Mouse (Mus musculus) embryo, embryonic 11 days (tissue): ENCODE data around the gene Galntl5.
A peak's percentile ranks its signal among the peaks of the same experiment; 100 is the strongest.
"Not testable (repeated sequence)": the region's sequence is repeated elsewhere in the genome, so short reads cannot be mapped to it uniquely, and the experiment has no call there.

ENCODE experiments used
- DNase-seq: peaks from one replicate; pipeline ENCODE4 v3.0.0-alpha.2; 2015

Galntl5 gene

DNA sequence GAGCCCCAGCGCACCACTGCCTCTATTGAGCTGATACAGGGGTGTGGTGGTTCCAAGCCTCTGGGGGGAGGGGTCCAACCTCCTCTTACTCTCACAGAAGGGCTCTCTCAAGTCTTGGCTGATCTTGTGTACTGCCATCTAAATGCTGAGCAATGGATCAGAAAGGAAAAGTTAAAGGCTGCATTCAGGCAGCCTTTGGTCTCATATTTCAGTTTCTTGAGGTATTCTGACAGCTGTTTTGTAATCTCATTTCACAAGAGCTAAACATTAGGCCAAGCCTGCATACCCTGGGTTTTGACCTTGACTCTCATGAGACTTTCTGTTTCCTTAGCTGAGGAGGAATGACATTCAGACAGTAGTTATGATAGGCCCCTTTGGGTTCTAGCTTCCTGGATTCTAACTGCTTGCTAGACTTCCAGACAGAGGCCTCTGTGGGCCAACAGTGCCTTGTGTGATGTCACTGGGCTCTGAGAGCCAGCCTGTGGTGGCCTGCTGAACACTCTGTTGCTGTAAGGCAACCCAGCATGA is at the start of gene Galntl5:
TSS of gene Galntl5 (plus strand) at position 457 of the 528 bp plus-strand sequence.
- no peak for DNase-seq

- DNase-seq = no peak
Measured at GRCm38 (mm10) chr5:25146705-25147104, 34.6 kb upstream of the Galntl5 start.

DNA sequence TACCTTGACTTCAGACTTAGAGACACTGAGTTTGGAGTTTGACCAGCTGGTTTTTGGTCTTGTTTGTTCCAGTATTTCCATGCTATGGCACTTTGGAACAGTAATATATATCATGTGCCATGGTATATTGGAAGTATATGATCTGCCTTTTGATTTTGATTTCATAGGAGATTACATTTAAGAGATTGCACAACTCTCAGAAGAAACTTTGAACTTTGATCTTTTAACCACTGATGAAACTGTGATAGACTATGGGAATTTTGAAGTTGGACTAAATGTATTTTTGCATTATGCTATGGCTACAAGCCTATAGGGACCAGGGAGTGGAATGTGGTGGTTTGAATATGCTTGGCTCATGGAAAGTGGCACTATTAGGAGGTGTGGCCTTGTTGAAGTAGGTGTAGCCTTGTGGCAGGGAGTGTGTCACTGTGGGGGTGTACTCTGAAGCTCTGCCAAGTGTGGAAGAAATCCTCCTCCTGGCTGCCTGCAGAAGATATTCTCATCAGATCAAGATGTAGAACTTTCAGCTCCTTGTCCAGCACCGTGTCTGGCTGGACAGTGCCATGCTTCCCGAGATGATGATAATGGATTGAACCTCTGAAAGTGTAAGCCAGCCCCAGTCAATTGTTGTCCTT is 31.8 kb upstream of the Galntl5 start:
- no peak for DNase-seq

DNA sequence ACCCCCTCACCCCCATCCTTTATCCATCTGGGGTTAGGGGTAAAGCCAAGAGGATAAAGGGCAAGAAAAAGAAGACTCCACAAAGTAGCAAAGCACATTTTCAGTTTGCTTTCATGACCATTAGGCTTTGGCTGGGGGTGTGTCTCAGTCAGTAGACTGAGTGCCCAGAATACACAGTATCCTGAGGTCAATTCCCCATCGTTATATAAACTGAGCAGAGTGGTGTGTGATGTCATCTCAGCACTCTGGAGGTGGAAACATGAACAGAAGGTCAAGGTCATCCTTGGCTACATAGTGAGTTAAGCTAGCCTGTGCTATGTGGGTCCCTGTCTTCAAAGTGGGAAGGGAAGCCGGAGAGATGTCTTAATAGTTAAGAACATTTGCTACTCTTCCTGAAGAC is 27.8 kb upstream of the Galntl5 start:
- DNase-seq = no peak

DNA sequence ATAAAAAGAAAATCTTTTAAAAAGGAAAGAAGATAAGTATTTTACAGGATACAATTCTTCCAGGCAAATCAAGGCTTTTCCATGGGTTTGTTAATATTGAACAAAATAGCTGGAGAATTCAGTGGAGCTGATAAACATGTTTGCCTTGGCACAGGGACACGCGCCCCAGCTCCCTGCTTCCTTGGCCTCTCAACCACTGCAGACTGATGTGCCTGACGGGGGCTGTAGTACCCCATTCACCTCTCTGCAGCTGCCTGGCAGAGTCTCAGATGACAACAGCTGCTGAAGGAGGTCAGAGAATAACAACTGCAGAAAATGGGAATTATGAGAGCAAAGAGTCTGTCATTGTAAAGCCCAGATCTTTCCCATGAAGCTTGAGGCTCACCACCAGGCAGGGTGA is 27.3 kb upstream of the Galntl5 start:
- no peak for DNase-seq

- DNase-seq = no peak
Measured at GRCm38 (mm10) chr5:25154823-25155222, 26.4 kb upstream of the Galntl5 start.

- DNase-seq = no peak
Measured at GRCm38 (mm10) chr5:25155351-25155750, 25.9 kb upstream of the Galntl5 start.

DNA sequence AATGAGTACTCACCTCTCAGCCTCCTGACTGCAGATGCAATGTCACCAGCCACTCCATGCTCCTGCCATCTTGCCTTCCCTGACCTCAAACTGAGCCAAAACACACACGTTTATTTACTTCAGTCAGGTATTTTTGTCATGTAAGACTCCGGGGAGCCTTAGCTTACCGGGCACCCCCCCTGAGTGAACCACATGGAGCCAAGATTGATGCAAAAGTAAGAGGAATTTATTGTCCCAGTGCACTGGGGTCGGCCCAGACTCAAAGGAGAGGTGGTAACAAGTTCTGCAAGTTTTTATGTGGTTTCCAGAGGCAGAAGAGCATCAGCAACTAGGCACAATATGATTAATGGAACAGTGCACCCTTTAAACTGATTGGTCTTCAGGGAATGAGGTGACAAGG is 24.1 kb upstream of the Galntl5 start:
- DNase-seq = no peak

DNA sequence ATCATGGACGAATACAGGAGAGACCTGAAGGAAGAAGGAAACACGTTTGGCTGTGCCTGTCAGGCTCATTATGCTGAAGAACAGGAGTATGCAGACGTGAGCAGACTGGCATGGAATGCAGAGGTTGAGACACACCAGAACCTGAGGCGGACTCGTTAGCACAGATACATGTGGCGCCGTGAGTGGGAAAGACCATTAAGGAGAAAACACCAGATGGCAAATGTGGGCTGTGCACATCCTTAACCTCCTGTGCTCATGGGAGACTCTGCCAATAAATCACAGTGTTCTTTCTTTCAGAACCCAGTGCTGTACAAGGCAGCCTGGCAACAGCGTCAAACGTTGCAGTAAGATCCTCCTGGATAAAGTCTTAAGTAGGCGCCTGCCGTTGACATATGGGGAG is 20.7 kb upstream of the Galntl5 start:
- peak; percentile 44 for DNase-seq

DNA sequence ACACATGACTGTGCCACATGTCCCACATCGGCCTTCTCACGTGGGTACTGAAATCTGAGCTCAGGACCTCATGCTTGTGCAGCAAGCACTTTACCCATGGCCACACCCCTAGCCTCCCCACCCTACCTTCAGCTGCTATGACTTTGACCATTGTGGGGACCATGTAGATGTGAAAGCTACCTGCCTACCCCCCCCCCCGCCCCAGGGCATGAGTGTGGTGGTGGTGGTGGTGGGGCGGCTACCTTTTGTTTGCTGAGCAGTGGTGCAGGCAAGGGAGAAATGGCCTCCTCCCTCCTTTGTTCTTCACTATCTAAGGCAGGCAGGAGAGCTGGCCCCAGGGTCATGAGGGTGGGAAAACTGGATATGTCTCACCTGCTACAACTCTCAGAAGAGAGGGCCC is 18.3 kb upstream of the Galntl5 start:
- DNase-seq = no peak

GRCm38 (mm10) chr5:25163938-25164337 is 17.3 kb upstream of the Galntl5 start:
- DNase-seq = no peak

DNA sequence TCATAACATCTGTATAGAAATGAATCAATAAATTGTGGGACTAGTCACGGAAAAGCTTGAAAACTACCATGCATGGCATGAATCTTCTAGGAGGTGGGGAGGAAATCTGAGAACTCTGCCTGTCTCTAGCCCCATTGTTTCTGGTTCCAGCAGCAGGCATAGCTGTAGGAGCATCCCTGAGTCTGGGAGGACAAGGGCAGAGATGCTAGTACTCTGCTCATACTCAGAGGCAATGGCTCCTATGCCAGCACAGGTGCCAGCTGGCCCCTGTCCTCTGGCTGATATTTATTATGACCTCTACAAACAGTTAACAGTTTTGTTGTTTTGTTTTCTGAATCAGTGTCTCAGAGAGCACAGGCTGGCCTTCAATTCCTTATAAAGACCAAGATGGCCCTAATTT is 16.9 kb upstream of the Galntl5 start:
- no peak for DNase-seq

GRCm38 (mm10) chr5:25165102-25165788 is 16.0 kb upstream of the Galntl5 start:
- no peak for DNase-seq

DNA sequence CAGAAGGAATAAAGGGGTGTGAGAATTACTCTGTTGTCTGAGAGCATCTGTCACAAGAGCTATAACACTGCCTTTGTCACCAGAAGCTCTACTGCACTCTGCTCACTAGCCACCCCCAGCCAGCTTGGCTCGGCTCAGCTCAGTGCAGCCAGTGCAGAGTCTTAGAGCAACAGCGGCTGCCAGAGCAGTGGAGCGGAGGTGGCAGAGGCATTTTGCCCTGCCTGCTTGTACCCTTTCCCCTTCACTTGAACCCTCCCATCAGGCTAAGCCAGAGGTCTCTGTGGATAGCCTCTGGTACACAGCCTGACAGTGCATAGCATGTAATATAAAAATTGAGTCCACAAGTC is 15.5 kb upstream of the Galntl5 start:
- DNase-seq = no peak

DNA sequence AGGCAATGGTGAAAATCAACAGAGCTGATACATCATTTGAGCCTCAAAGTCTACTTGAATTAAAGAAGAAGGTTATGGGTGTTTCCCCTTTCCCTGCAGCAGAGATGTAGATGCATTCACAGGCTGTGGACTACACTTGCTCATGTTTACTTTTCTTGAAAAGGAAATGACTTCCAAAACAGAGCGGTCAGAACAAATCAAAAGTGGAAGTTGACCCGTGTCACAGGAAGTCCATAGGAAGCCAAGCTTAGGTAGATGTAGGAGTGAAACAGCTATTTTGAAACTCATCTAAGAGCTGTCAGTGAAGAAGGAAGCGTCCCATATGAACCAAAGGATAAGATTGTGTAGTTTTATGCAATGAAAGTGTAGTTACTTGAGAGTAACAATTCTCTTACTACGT is 14.6 kb upstream of the Galntl5 start:
- no peak for DNase-seq

DNA sequence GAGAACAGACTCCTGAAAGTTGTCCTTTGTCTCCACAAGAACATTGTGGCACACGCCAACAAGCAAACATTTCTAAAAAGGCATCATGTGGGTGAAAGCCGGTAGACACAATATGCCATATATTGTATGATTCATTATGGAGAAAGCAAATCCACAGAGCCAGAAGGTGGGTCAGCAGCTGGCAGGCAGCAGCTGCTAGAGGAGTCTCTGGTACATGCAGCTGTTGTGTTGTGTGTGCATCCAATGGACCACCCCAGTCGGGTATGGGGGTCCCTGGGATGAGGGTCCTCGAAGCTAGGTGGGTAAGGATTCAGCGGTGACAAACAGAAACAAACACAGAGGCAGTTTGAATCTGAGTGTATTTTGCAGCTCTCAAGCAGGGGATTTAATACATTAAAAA is 3.3 kb upstream of the Galntl5 start:
- DNase-seq = not testable (repeated sequence)

- DNase-seq = not testable (repeated sequence)
Measured at GRCm38 (mm10) chr5:25178543-25178942, 2.7 kb upstream of the Galntl5 start.

DNA sequence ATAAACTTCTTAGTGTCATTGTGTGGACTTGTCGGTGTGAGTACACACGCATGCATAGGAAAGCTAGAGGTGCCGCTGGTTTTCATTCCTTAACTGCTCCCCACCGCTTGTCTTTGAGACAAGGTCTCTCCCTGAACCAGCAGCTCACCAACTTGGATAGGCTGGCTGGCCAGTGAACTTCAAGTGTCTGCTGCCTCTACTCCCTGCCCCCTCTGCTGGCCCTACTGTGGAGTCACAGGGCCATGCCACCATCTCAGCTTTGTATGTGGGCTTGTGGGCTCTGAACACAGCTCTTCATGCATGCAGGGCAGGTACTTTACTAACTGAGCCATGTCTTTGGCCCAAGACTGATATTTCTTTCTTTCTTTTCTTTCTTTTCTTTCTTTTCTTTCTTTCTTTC is 2.0 kb upstream of the Galntl5 start:
- DNase-seq = no peak

DNA sequence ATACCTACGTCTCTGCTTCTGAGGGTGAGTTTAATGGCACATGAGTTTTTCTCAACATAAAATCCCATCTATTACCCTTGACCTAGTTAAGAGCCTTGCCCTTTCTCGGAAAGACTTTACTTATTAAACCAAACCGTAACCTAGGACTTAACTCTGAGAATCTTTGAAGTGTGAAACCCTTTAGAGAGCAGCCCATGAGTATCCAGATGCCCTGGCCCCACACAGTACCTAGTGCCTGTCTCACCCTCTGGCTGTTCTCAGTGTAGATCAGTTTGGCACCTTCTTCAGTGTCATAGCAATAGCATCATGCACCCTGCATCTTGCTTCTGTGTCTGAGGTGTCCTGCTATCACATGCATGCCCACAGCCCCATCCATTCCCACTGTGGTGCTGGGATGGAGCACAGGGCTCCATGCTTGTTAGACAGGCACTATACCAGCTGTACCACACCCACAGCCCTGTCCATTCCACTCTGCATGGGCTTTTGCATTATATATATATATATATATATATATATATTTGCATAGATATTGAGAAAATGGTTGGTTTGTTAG is 1.2 kb upstream of the Galntl5 start:
- no peak for DNase-seq

DNA sequence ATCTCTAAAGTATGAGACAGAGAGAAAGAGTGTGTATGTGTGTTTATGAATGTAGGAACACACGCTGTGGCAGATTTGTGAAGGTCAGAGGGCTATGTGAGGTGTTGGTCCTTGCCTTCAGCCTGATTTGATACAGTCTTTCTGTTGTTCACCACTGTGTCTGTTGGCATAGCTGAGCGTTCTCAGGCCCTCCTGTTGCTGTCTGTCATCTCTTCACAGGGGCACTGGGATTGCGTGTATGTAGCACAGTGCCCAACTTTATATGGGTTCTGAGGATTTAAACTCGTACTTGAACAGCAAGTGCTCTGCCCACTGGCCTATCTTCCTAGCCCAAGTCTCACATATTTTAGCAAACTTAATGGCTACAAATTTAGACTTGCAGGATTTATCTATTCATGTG is 2.3 kb downstream of the Galntl5 start:
- no peak for DNase-seq

GRCm38 (mm10) chr5:25184594-25184993 is 3.3 kb downstream of the Galntl5 start:
- no peak for DNase-seq

- DNase-seq = peak; percentile 16
Measured at GRCm38 (mm10) chr5:25187727-25188126, 6.5 kb downstream of the Galntl5 start.

GRCm38 (mm10) chr5:25188802-25189201 is 7.5 kb downstream of the Galntl5 start:
- DNase-seq = peak; percentile 26

DNA sequence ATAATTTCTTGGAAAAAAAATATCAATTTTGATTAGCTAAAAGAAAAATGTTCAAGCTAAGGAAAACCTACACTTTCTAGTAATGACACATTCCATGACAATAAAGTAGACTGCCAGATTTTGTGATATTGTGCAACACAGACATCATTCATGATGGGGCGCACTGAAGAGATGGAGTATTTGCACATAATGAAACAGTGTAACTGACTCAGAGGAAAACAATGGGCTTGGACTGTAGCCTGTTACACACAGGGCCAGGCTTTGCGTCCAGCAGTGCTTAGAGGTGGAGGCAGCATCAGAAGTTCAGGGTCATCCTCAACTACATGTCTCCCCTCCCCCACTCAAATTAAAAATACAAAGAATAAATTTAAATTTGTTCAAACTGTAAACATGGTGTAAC is 9.3 kb downstream of the Galntl5 start:
- DNase-seq = no peak
